Mouse (Mus musculus): ENCODE data around the gene Hmga1. TPM values are rescaled to one million over a fixed set of nuclear protein-coding genes. Genes with fewer than 3 reads are reported as not detected.

Gene Hmga1
- polyA plus RNA-seq, 1 experiment = not detected

GRCm38 (mm10) chr17:27588231-27588630, 31.9 kb downstream of the Hmga1 start:
- Histone ChIP-seq H3K4me3 (ENCODE audit: insufficient read depth, low read depth, low read length) (no peak overlapping the region), H3K4me1 (ENCODE audit: control insufficient read depth, insufficient read depth, low read length) (peaks cover 40% of the 10 kb centered on the region), H3K27ac (ENCODE audit: insufficient read depth, low read depth, low read length) (no peak overlapping the region)
- TF ChIP-seq POLR2A (IDR thresholded peaks at IDR 0.05; ENCODE audit: insufficient read depth, low read depth, low read length) = no peak
- TF ChIP-seq CTCF (IDR thresholded peaks at IDR 0.05; ENCODE audit: insufficient read depth, low read depth, low read length) = no peak
- WGBS = 70% methylated on average over 8 of the region's 8 CpGs

- WGBS = 79% methylated on average over 12 of the region's 12 CpGs
- Histone ChIP-seq H3K4me3 (ENCODE audit: insufficient read depth, low read depth, low read length) (no peak overlapping the region), H3K27ac (ENCODE audit: insufficient read depth, low read depth, low read length) (no peak overlapping the region), H3K4me1 (ENCODE audit: control insufficient read depth, insufficient read depth, low read length) (peaks cover 52% of the 10 kb centered on the region)
- no peak for TF ChIP-seq POLR2A (IDR thresholded peaks at IDR 0.05; ENCODE audit: insufficient read depth, low read depth, low read length)
- TF ChIP-seq CTCF (IDR thresholded peaks at IDR 0.05; ENCODE audit: insufficient read depth, low read depth, low read length) = no peak
These were observed 35.7 kb downstream of the Hmga1 start for GRCm38 (mm10) chr17:27591826-27592564.

- TF ChIP-seq POLR2A (IDR thresholded peaks at IDR 0.05; ENCODE audit: insufficient read depth, low read depth, low read length) = no peak
- TF ChIP-seq CTCF (IDR thresholded peaks at IDR 0.05; ENCODE audit: insufficient read depth, low read depth, low read length) = no peak
- WGBS = 97% methylated on average over 7 of the region's 7 CpGs
- Histone ChIP-seq H3K4me1 (ENCODE audit: control insufficient read depth, insufficient read depth, low read length) (peaks cover 49% of the 10 kb centered on the region), H3K27ac (ENCODE audit: insufficient read depth, low read depth, low read length) (no peak overlapping the region), H3K4me3 (ENCODE audit: insufficient read depth, low read depth, low read length) (no peak overlapping the region)
These were observed 36.2 kb downstream of the Hmga1 start for GRCm38 (mm10) chr17:27592565-27592910.

- WGBS = 66% methylated on average over 15 of the region's 15 CpGs
- TF ChIP-seq CTCF (IDR thresholded peaks at IDR 0.05; ENCODE audit: insufficient read depth, low read depth, low read length) (no peak), POLR2A (IDR thresholded peaks at IDR 0.05; ENCODE audit: insufficient read depth, low read depth, low read length) (no peak)
- H3K4me1 ChIP-seq (ENCODE audit: control insufficient read depth, insufficient read depth, low read length) = peaks cover 37% of the 10 kb centered on the region
- H3K27ac ChIP-seq (ENCODE audit: insufficient read depth, low read depth, low read length) = no peak overlapping the region
- H3K4me3 ChIP-seq (ENCODE audit: insufficient read depth, low read depth, low read length) = no peak overlapping the region
These were observed 39.5 kb downstream of the Hmga1 start for GRCm38 (mm10) chr17:27595659-27596375.

GRCm38 (mm10) chr17:27596376-27597190, 40.3 kb downstream of the Hmga1 start:
- 69% methylated on average over 21 of the region's 21 CpGs for WGBS
- TF ChIP-seq CTCF (IDR thresholded peaks at IDR 0.05; ENCODE audit: insufficient read depth, low read depth, low read length) (no peak), POLR2A (IDR thresholded peaks at IDR 0.05; ENCODE audit: insufficient read depth, low read depth, low read length) (no peak)

GRCm38 (mm10) chr17:27600286-27600685, 44.0 kb downstream of the Hmga1 start:
- WGBS = 71% methylated on average over 3 of the region's 3 CpGs
- peaks cover 51% of the 10 kb centered on the region for H3K4me1 ChIP-seq (ENCODE audit: control insufficient read depth, insufficient read depth, low read length)
- no peak overlapping the region for H3K27ac ChIP-seq (ENCODE audit: insufficient read depth, low read depth, low read length)
- no peak for TF ChIP-seq CTCF (IDR thresholded peaks at IDR 0.05; ENCODE audit: insufficient read depth, low read depth, low read length)
- no peak for TF ChIP-seq POLR2A (IDR thresholded peaks at IDR 0.05; ENCODE audit: insufficient read depth, low read depth, low read length)
- H3K4me3 ChIP-seq (ENCODE audit: insufficient read depth, low read depth, low read length) = no peak overlapping the region

More at GRCm38 (mm10) chr17:27596376-27597190, 40.3 kb downstream of the Hmga1 start:
- Histone ChIP-seq H3K4me1 (ENCODE audit: control insufficient read depth, insufficient read depth, low read length) (peaks cover 39% of the 10 kb centered on the region), H3K27ac (ENCODE audit: insufficient read depth, low read depth, low read length) (no peak overlapping the region), H3K4me3 (ENCODE audit: insufficient read depth, low read depth, low read length) (no peak overlapping the region)

GRCm38 (mm10) chr17:27600869-27601268, 44.6 kb downstream of the Hmga1 start:
- TF ChIP-seq CTCF (IDR thresholded peaks at IDR 0.05; ENCODE audit: insufficient read depth, low read depth, low read length) = no peak
- TF ChIP-seq POLR2A (IDR thresholded peaks at IDR 0.05; ENCODE audit: insufficient read depth, low read depth, low read length) = no peak

GRCm38 (mm10) chr17:27603036-27603435, 46.7 kb downstream of the Hmga1 start:
- Histone ChIP-seq H3K27ac (ENCODE audit: insufficient read depth, low read depth, low read length) (no peak overlapping the region), H3K4me1 (ENCODE audit: control insufficient read depth, insufficient read depth, low read length) (peaks cover 41% of the 10 kb centered on the region), H3K4me3 (ENCODE audit: insufficient read depth, low read depth, low read length) (no peak overlapping the region)
- 86% methylated on average over 2 of the region's 2 CpGs for WGBS
- no peak for TF ChIP-seq CTCF (IDR thresholded peaks at IDR 0.05; ENCODE audit: insufficient read depth, low read depth, low read length)
- TF ChIP-seq POLR2A (IDR thresholded peaks at IDR 0.05; ENCODE audit: insufficient read depth, low read depth, low read length) = no peak

More at GRCm38 (mm10) chr17:27600869-27601268, 44.6 kb downstream of the Hmga1 start:
- 68% methylated on average over 5 of the region's 5 CpGs for WGBS
- no peak overlapping the region for H3K4me3 ChIP-seq (ENCODE audit: insufficient read depth, low read depth, low read length)
- H3K27ac ChIP-seq (ENCODE audit: insufficient read depth, low read depth, low read length) = no peak overlapping the region
- peaks cover 48% of the 10 kb centered on the region for H3K4me1 ChIP-seq (ENCODE audit: control insufficient read depth, insufficient read depth, low read length)

All from olfactory bulb, adult 2 months (tissue).